In genomic region chr15:97258483-97259230, GRCm38 (mm10) we compare ENCODE assay signal across 1 mouse cellular context.
TF ChIP-seq lines count a peak whose summit lies in the region.

No protein-coding gene starts in this region.

TF ChIP-seq in CH12.LX, 34 proteins besides CTCF, POLR2A, EP300 and RAD21 (continued from another document):
- peak; percentile 63; the same call in 1 of the 2 replicates for TF ChIP-seq ZMIZ1 (IDR thresholded peaks at IDR 0.05; ENCODE audit: low read depth, low read length)
- no peak for TF ChIP-seq JUN (IDR thresholded peaks at IDR 0.05; ENCODE audit: insufficient read depth, low read depth, low read length)
- peak; percentile 38; the same call in 1 of the 2 replicates for TF ChIP-seq MXI1 (IDR thresholded peaks at IDR 0.05; ENCODE audit: low read depth, low read length)
- TF ChIP-seq HCFC1 (IDR thresholded peaks at IDR 0.05; ENCODE audit: low read depth, low read length) = no peak
- TF ChIP-seq MAZ (IDR thresholded peaks at IDR 0.05; ENCODE audit: low read depth, low read length) = peak; percentile 24; the same call in 1 of the 2 replicates
- no peak for TF ChIP-seq IRF4 (IDR thresholded peaks at IDR 0.05; ENCODE audit: low read depth, low read length)
- peak; percentile 35; the same call in 1 of the 2 replicates for TF ChIP-seq MAX (IDR thresholded peaks at IDR 0.05; ENCODE audit: low read length)
- peak; percentile 32; the same call in 1 of the 2 replicates for TF ChIP-seq BHLHE40 (IDR thresholded peaks at IDR 0.05; ENCODE audit: low read depth, low read length)
- TF ChIP-seq ETS1 (conservative IDR thresholded peaks at IDR 0.05; ENCODE audit: low read depth, low read length) = peak; percentile 24; the same call in 1 of the 2 replicates
- no peak for TF ChIP-seq MEF2A (IDR thresholded peaks at IDR 0.05; ENCODE audit: borderline replicate concordance, low read depth, low read length)
- no peak for TF ChIP-seq PAX5 (IDR thresholded peaks at IDR 0.05; ENCODE audit: low read length)
- no peak for TF ChIP-seq CHD2 (IDR thresholded peaks at IDR 0.05; ENCODE audit: low read length)
